Mouse (Mus musculus) cerebellum, postnatal 4 days (tissue): Measurements from ENCODE around the gene Avpr1b.

ENCODE experiments used
- DNase-seq, 2 experiments: peaks; one replicate each; pipeline ENCODE4 v3.0.0; 2022; ENCODE audit warnings: low spot score in 2 of 2, mixed read lengths in 1 of 2

The Avpr1b gene

GRCm38 (mm10) chr1:131619348-131619747 lies 20.3 kb downstream of the Avpr1b start:
- no peak for DNase-seq

GRCm38 (mm10) chr1:131623644-131624043 lies 24.6 kb downstream of the Avpr1b start:
- DNase-seq = no peak

DNA sequence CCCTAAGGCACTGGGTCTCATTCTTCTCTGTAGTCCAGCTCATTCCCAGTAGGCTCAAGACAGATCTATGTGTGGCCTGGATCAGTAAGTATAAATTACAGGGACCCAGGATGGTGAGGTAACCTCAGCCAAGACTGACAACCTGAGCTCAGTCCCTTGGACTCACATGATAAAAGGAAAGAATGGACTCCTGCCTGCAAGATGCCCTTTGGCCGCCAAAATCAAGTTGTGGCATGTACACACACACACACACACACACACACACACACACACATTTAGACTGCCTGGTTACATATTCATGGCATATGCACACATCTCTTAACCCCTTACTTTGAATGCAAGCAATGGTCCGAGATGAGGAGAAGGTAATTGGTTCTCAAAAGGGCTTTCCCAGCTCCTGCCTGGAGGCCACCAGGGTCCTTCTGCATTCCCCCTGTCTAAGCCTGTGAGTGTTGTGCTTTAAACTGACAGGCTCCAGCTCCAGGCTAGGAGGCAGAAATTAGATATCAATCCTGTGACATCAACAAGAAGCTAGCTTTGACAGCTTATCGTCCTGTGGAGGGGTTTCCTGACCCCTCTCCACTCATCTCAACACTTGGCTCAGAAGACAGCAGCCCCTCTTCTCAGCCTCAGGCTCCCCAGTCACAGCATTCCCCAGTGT lies 25.3 kb downstream of the Avpr1b start:
- no peak for DNase-seq

DNA sequence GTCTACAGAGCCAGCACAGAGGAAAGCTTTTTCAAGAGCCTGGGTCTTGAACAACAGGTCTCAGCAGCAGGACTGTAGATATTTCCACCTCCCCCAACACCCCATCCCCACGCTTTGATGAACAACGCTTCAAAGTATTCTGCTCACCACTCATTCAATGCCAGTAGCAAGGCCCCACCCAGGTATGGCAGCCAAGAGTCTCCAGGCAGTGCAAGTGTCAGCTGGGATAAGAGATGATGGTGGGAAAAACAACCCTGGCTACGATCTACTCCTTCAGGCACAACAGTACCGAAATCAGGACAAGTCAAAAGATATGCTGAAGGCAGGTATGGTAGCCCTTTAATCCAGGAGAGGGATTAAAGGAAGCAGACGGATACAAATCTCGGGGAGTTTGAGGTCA lies 27.2 kb downstream of the Avpr1b start:
- no peak for DNase-seq

DNA sequence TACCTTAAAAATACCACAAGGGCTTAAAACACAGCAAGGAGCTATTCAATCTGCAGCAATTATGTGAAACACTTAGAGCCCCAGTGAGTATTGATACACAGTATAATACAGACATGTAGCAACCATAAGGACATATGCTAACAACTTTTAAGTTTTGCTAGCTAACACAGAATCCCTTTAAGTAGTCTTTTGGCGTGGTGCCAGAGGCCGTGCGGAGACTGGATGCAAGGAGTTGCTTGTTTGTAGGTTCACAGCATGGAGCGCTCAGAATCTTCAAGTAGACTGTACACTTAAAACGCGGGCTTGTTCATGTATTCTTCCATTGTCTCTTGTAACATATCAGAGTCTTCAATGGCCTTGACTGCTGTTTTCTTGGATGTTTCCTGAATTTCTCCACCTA lies 33.2 kb downstream of the Avpr1b start:
- DNase-seq = peak in 1 of 2 experiments; percentile 13

DNA sequence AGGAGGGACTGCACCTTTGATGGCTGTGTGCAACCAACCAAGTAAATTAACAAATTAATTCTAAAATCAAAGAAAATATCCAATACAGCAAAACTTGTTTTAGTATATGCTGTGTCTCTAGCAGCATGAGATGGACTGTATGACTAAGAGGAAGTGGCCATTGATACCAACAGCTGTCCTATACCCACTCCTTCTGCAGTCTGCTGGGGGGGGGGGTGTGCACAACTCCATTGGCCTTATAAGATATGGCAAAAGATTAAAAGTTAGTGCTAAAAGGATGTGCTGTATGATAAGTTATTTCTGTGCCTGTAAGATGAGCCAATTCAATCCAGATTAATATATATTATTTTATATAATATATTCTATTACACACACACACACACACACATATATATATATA lies 35.5 kb downstream of the Avpr1b start:
- DNase-seq = no peak

- no peak for DNase-seq
These were observed 38.9 kb downstream of the Avpr1b start, which contains the start of gene Ctse for GRCm38 (mm10) chr1:131637791-131638540. Ctse (plus strand) TSS chr1:131638306.

DNA sequence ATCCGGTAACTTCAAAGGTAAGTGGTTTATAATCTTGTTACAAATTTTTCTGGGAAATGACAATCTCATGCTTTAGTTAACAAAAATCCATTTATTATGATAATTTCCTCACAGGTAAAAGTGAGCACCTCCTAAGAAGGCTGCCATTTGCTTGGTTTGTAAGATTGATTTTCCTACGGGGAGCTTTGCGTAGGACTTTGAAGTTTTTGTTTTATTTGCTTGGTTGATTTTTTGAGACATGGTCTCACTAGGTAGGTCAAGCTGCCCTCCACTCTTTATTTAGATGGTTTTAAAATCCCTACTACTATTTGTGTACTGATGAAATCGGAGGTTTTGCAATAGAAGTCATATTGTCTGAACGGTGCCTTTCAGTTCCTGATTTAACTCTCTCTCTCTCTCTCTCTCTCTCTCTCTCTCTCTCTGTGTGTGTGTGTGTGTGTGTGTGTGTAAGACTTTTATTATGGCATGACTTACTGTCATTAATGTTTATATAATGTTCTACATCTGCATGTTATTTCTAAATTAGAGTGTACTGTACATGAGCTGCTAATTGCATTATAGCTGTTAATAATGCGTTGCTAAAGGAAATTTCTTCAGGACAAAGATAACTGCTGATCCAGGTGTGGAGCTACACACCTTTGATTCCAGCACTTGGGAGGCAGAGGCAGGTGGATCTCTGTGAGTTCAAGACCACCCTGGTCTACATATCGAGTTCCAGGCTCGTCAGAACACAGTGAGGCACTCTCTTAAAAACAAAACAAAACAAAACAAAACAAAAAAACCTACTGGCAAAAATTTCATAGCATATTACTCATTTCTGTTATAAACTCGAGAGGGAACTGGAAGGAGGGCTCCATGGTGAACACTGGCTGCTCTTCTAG lies 39.7 kb downstream of the Avpr1b start:
- DNase-seq = no peak

DNA sequence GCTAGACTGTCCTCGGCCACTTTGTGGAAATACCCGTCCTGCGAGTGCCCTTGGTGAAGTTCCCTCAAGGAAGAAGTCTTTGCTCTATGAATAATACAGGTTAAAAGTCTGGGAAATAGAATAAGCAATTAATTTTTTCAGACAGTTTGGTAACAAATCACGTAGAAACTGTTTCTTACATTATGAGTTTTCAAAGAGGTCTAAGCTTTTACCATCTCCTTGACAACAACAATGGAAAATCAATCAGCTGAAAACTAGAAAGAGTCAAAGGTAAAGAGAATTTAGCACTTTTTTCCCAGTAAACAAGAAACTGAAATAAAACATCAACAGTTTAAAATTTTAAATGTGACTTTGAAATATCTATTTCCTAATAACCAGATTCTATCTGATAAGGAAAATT lies 41.0 kb downstream of the Avpr1b start:
- DNase-seq = no peak

DNA sequence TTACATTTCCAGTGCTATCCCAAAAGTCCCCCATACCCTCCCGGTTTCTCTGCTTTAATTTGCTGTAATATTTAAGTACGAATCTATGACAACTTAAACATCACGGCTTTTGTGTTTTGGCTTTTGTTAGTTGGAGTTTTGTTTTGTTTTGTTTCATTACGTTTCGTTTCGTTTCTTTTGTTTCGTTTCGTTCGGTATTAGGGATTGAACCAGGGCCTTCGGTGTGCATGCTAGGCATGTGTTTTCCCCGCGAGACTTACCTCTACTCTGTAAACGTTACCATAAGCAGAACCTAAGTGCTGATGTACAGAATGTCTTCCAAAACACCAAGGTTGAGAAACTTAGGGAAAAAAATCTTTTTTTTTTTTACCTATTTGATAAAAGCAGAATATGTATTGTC lies 42.5 kb downstream of the Avpr1b start:
- no peak for DNase-seq

DNA sequence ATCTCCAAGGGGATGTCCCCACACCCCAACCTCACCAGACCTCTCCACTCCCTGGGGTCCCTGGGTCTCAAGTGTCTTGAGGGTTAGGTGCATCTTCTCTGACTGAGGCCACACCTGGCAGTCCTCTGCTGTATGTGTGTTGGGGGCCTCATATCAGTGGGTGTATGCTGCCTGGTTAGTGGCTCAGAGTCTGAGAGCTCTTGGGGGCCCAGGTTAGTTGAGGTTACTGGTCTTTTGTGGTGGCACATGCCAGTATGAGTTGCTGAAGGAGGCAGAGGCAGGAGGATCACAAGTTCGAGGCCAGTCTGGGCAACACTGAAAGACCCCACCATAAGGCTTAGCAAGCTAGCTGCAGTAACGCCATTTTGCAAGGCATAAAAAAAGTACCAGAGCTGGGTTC lies 43.2 kb downstream of the Avpr1b start:
- no peak for DNase-seq

GRCm38 (mm10) chr1:131652670-131653443 lies 53.8 kb downstream of the Avpr1b start:
- no peak for DNase-seq

GRCm38 (mm10) chr1:131655601-131656000 lies 56.6 kb downstream of the Avpr1b start:
- DNase-seq = no peak

- DNase-seq = peak; percentile 86 to 90
These were observed 58.9 kb downstream of the Avpr1b start for GRCm38 (mm10) chr1:131657945-131658354.

DNA sequence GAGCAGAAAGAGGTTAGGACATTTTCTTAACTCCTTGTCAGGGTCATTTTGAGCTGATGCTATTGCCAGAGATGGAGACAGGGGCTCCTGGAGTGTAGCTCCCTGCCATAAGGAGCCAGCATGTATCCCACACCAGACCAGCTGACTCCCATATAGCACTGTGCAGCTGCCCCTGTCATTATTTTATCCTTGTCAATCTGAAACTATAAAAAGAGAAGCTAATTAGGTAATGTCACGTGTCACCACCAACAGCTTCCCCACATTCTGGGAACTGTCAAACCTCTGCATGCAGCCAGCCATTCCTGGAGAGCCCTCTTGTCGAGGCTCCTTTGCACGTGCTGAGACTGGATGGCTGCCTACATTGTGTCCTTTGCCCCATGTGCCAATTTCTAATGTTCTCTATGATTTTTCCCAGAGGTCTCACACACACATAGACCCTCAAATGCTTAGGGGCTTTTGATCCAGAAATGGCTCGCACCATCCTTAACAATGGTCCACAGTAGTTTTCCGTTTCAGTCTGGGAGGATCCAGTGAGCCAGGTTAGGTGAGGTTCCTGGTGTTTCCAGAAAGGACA lies 60.6 kb downstream of the Avpr1b start:
- no peak for DNase-seq

GRCm38 (mm10) chr1:131660266-131660665 lies 61.2 kb downstream of the Avpr1b start:
- DNase-seq = no peak

- no peak for DNase-seq
These were observed 61.9 kb downstream of the Avpr1b start for GRCm38 (mm10) chr1:131660716-131661472.
